Mouse (Mus musculus) embryonic facial prominence, embryonic 12.5 days (tissue): ENCODE results near the gene Ptpn3. TPM values are rescaled to one million over a fixed set of nuclear protein-coding genes. Genes with fewer than 3 reads are reported as not detected.

Source experiments
- ATAC-seq: fragments of 200-750 bp; cut with Nextera tagmentation; 2 replicates; pipeline ENCODE4 v1.8.0; 2017; ENCODE audit not compliant: insufficient number of reproducible peaks, insufficient read depth, low FRiP score, low TSS enrichment
- H3K27ac ChIP-seq: fragments of 300-500 bp; sonication (generic); 2 replicates; pipeline ENCODE4 v1.5.1; 2016; ENCODE audit warnings: mild to moderate bottlenecking
- H3K27me3 ChIP-seq: fragments of 300-500 bp; sonication (generic); 2 replicates; pipeline ENCODE4 v1.6.1; 2016; ENCODE audit warnings: mild to moderate bottlenecking, moderate library complexity
- H3K36me3 ChIP-seq: fragments of 300-500 bp; sonication (generic); 2 replicates; pipeline ENCODE4 v1.6.1; 2016; ENCODE audit warnings: mild to moderate bottlenecking
- H3K4me1 ChIP-seq: fragments of 300-500 bp; sonication (generic); 2 replicates; pipeline ENCODE4 v1.6.1; 2016
- H3K4me2 ChIP-seq: fragments of 300-500 bp; sonication (generic); replicated peaks from 2 replicates; pipeline ENCODE4 v1.6.1; 2016; ENCODE audit warnings: mild to moderate bottlenecking, moderate library complexity
- H3K4me3 ChIP-seq: fragments of 300-500 bp; sonication (generic); 2 replicates; pipeline ENCODE4 v1.5.1; 2016; ENCODE audit warnings: mild to moderate bottlenecking
- H3K9ac ChIP-seq: fragments of 300-500 bp; sonication (generic); 2 replicates; pipeline ENCODE4 v1.6.1; 2016; ENCODE audit warnings: mild to moderate bottlenecking, moderate library complexity
- H3K9me3 ChIP-seq: fragments of 300-500 bp; sonication (generic); 2 replicates; pipeline ENCODE4 v1.6.1; 2016; ENCODE audit warnings: mild to moderate bottlenecking, moderate library complexity
- WGBS: fragments of 180-500 bp; shearing (Covaris S2); methylation state at CpG from one replicate; pipeline ENCODE4 v1.1.7; 2016; 5-methylcytosine and 5-hydroxymethylcytosine counted together
- polyA plus RNA-seq: library from polyadenylated mRNA; unstranded; fragments of >200 nt; fragmentation: Nextera tagmentation; extraction: Ambion mirVana; gene quantifications from 2 replicates; pipeline ENCODE4 v1.2.1, GENCODE M21; 2016

Ptpn3 gene
- polyA plus RNA-seq, 1 experiment from 2014 or later, result 3.7 TPM

GRCm38 (mm10) chr4:57294971-57295656 lies 6.5 kb downstream of the Ptpn3 start:
- H3K4me2 ChIP-seq, result no peak overlapping the region
- H3K36me3 ChIP-seq, result no peaks in the 10 kb centered on the region
- 80% methylated on average over 9 of the region's 9 CpGs for WGBS
- no peak for ATAC-seq
- no peak overlapping the region for H3K9ac ChIP-seq
- no peak overlapping the region for H3K4me3 ChIP-seq
- H3K27ac ChIP-seq, result no peak overlapping the region
- peaks cover 26% of the 10 kb centered on the region for H3K27me3 ChIP-seq
- H3K4me1 ChIP-seq, result 0 out of 2 replicates have a peak, but pooled peaks cover 7% of the 10 kb centered on the region
- no peaks in the 10 kb centered on the region for H3K9me3 ChIP-seq

GRCm38 (mm10) chr4:57292670-57293069 lies 9.0 kb downstream of the Ptpn3 start:
- peaks cover 10% of the 10 kb centered on the region; the same call in 1 of the 2 replicates for H3K27me3 ChIP-seq
- WGBS, result 87% methylated on average over 5 of the region's 5 CpGs

GRCm38 (mm10) chr4:57290049-57290448 lies 11.6 kb downstream of the Ptpn3 start:
- no peak overlapping the region for H3K9ac ChIP-seq
- H3K36me3 ChIP-seq, result no peaks in the 10 kb centered on the region
- no peak overlapping the region for H3K27ac ChIP-seq
- H3K4me1 ChIP-seq, result no peaks in the 10 kb centered on the region
- H3K4me3 ChIP-seq, result no peak overlapping the region
- WGBS, result 71% methylated on average over 6 of the region's 6 CpGs
- H3K9me3 ChIP-seq, result no peaks in the 10 kb centered on the region
- no peak for ATAC-seq
- no peak overlapping the region for H3K4me2 ChIP-seq
- no peaks in the 10 kb centered on the region for H3K27me3 ChIP-seq

More at GRCm38 (mm10) chr4:57292670-57293069, 9.0 kb downstream of the Ptpn3 start:
- Histone ChIP-seq H3K4me2 (no peak overlapping the region), H3K36me3 (no peaks in the 10 kb centered on the region), H3K27ac (no peak overlapping the region), H3K9me3 (no peaks in the 10 kb centered on the region), H3K4me1 (no peaks in the 10 kb centered on the region), H3K9ac (no peak overlapping the region), H3K4me3 (no peak overlapping the region)
- no peak for ATAC-seq

- WGBS, result 84% methylated on average over 3 of the region's 3 CpGs
- H3K9ac ChIP-seq, result no peak overlapping the region
- no peak for ATAC-seq
- no peaks in the 10 kb centered on the region for H3K4me1 ChIP-seq
- H3K27ac ChIP-seq, result no peak overlapping the region
- no peaks in the 10 kb centered on the region for H3K36me3 ChIP-seq
- H3K4me3 ChIP-seq, result no peak overlapping the region
- H3K4me2 ChIP-seq, result no peak overlapping the region
- no peaks in the 10 kb centered on the region for H3K27me3 ChIP-seq
- no peaks in the 10 kb centered on the region for H3K9me3 ChIP-seq
Measured at GRCm38 (mm10) chr4:57287808-57288207, 13.8 kb downstream of the Ptpn3 start.

- Histone ChIP-seq H3K27me3 (0 out of 2 replicates have a peak, but pooled peaks cover 3% of the 10 kb centered on the region), H3K4me3 (no peak overlapping the region), H3K9ac (no peak overlapping the region), H3K4me2 (no peak overlapping the region), H3K9me3 (no peaks in the 10 kb centered on the region), H3K36me3 (no peaks in the 10 kb centered on the region), H3K27ac (no peak overlapping the region), H3K4me1 (no peaks in the 10 kb centered on the region)
- 80% methylated on average over 2 of the region's 2 CpGs for WGBS
- ATAC-seq, result no peak
Measured at GRCm38 (mm10) chr4:57285251-57285650, 16.4 kb downstream of the Ptpn3 start.

GRCm38 (mm10) chr4:57283189-57283588 lies 18.4 kb downstream of the Ptpn3 start:
- Histone ChIP-seq H3K4me1 (peaks cover 8% of the 10 kb centered on the region), H3K36me3 (no peaks in the 10 kb centered on the region), H3K9ac (no peak overlapping the region), H3K27me3 (0 out of 2 replicates have a peak, but pooled peaks cover 3% of the 10 kb centered on the region), H3K4me3 (no peak overlapping the region), H3K27ac (no peak overlapping the region), H3K9me3 (no peaks in the 10 kb centered on the region), H3K4me2 (no peak overlapping the region)
- no peak for ATAC-seq
- 75% methylated on average over 3 of the region's 3 CpGs for WGBS

GRCm38 (mm10) chr4:57282630-57283029 lies 19.0 kb downstream of the Ptpn3 start:
- Histone ChIP-seq H3K4me2 (no peak overlapping the region), H3K27me3 (0 out of 2 replicates have a peak, but pooled peaks cover 3% of the 10 kb centered on the region), H3K36me3 (no peaks in the 10 kb centered on the region), H3K9ac (no peak overlapping the region), H3K9me3 (no peaks in the 10 kb centered on the region), H3K4me1 (peaks cover 8% of the 10 kb centered on the region), H3K4me3 (no peak overlapping the region), H3K27ac (no peak overlapping the region)
- WGBS, result 71% methylated on average over 6 of the region's 6 CpGs
- no peak for ATAC-seq

GRCm38 (mm10) chr4:57282179-57282578 lies 19.5 kb downstream of the Ptpn3 start:
- 0 out of 2 replicates have a peak, but pooled peaks cover 3% of the 10 kb centered on the region for H3K27me3 ChIP-seq
- H3K36me3 ChIP-seq, result no peaks in the 10 kb centered on the region
- H3K9me3 ChIP-seq, result no peaks in the 10 kb centered on the region
- ATAC-seq, result no peak
- H3K9ac ChIP-seq, result no peak overlapping the region
- no peak overlapping the region for H3K4me2 ChIP-seq
- no peak overlapping the region for H3K4me3 ChIP-seq
- no peak overlapping the region for H3K27ac ChIP-seq
- peaks cover 8% of the 10 kb centered on the region for H3K4me1 ChIP-seq
- 74% methylated on average over 5 of the region's 5 CpGs for WGBS

GRCm38 (mm10) chr4:57280888-57281287 lies 20.7 kb downstream of the Ptpn3 start:
- Histone ChIP-seq H3K27me3 (0 out of 2 replicates have a peak, but pooled peaks cover 3% of the 10 kb centered on the region), H3K9me3 (no peaks in the 10 kb centered on the region), H3K4me2 (no peak overlapping the region)

GRCm38 (mm10) chr4:57279229-57279628 lies 22.4 kb downstream of the Ptpn3 start:
- Histone ChIP-seq H3K9me3 (no peaks in the 10 kb centered on the region), H3K27me3 (0 out of 2 replicates have a peak, but pooled peaks cover 3% of the 10 kb centered on the region), H3K27ac (no peak overlapping the region), H3K4me1 (peaks cover 9% of the 10 kb centered on the region), H3K9ac (no peak overlapping the region), H3K4me3 (no peak overlapping the region), H3K36me3 (no peaks in the 10 kb centered on the region), H3K4me2 (no peak overlapping the region)
- ATAC-seq, result no peak
- 22% methylated on average over 8 of the region's 8 CpGs for WGBS

More at GRCm38 (mm10) chr4:57280888-57281287, 20.7 kb downstream of the Ptpn3 start:
- H3K27ac ChIP-seq, result no peak overlapping the region
- no peak overlapping the region for H3K9ac ChIP-seq
- 89% methylated on average over 5 of the region's 5 CpGs for WGBS
- peaks cover 8% of the 10 kb centered on the region for H3K4me1 ChIP-seq
- no peak for ATAC-seq
- H3K4me3 ChIP-seq, result no peak overlapping the region
- no peaks in the 10 kb centered on the region for H3K36me3 ChIP-seq

- H3K27ac ChIP-seq, result no peak overlapping the region
- H3K4me2 ChIP-seq, result no peak overlapping the region
- H3K4me3 ChIP-seq, result no peak overlapping the region
- H3K36me3 ChIP-seq, result no peaks in the 10 kb centered on the region
- no peak for ATAC-seq
- peaks cover 11% of the 10 kb centered on the region for H3K4me1 ChIP-seq
- H3K9ac ChIP-seq, result no peak overlapping the region
- H3K9me3 ChIP-seq, result no peaks in the 10 kb centered on the region
- H3K27me3 ChIP-seq, result 0 out of 2 replicates have a peak, but pooled peaks cover 3% of the 10 kb centered on the region
- WGBS, result 51% methylated on average over 10 of the region's 10 CpGs
Measured at GRCm38 (mm10) chr4:57278812-57279211, 22.8 kb downstream of the Ptpn3 start.

GRCm38 (mm10) chr4:57277671-57278070 lies 24.0 kb downstream of the Ptpn3 start:
- H3K4me2 ChIP-seq, result no peak overlapping the region
- H3K9ac ChIP-seq, result no peak overlapping the region
- H3K27ac ChIP-seq, result no peak overlapping the region
- 78% methylated on average over 2 of the region's 3 CpGs for WGBS
- H3K36me3 ChIP-seq, result no peaks in the 10 kb centered on the region
- ATAC-seq, result no peak
- H3K4me3 ChIP-seq, result no peak overlapping the region
- no peaks in the 10 kb centered on the region for H3K9me3 ChIP-seq
- H3K4me1 ChIP-seq, result peaks cover 16% of the 10 kb centered on the region
- 0 out of 2 replicates have a peak, but pooled peaks cover 3% of the 10 kb centered on the region for H3K27me3 ChIP-seq
